Mouse (Mus musculus): ENCODE measurements around the gene Rc3h2. TPM values are rescaled to one million over a fixed set of nuclear protein-coding genes. Genes with fewer than 3 reads are reported as not detected.

The Rc3h2 gene
- total and polyA plus RNA-seq, 3 experiments, result 5.7 to 7.9 (median 6.2) TPM

DNA sequence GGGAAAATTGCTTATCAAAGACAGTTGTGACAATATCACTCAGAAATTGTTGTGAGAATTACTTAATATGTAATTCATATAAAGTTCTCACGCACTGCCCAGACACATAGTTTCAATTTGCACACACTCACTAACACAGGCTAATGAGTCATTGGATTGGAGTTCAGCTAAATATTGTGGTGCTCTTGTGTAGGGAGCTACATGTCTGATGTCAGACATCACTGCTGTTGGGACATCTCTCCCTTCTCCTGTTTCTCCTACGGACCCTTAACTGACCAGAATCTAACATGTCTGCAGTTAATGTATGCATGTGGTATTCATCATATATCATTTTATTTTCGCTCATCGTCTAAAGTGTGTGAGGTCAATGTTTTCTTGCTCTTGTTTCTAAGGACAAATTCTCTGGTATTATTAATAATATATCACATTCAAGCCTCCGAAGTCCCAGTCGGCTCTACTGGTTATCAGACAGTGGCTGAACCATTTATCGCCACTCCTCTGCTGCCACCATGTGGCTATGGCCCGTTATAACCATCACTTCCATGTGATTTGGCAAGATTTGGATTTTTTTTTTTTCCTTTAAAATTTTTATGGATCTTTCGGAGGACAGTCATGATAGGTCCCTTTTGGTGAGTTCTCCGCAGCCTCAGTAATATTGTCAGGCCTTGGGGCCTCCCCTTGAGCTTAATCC lies 84.1 kb downstream of the Rc3h2 start:
- no peaks in the 10 kb centered on the region for H3K36me3 ChIP-seq (replicated peaks in 1 of 2; ENCODE audit: control insufficient read depth in 1 of 2, insufficient read depth in 1 of 2, low read length in 1 of 2)
- H3K79me2 ChIP-seq (replicated peaks; ENCODE audit: control insufficient read depth, extremely low read depth, insufficient read depth, poor library complexity, severe bottlenecking), result no peaks in the 10 kb centered on the region
- dilution Hi-C loops (cut with MboI; ENCODE audit: extremely low pct_ligation_motif_present, extremely low pct_unique_long_range_greater_than_20kb, low sequenced_read_pairs), result no loop called here
- in situ Hi-C loops (cut with MboI; ENCODE audit: low pct_ligation_motif_present, low pct_unique_long_range_greater_than_20kb, low sequenced_read_pairs), result loop anchor here (25.0 kb wide), 2 partner anchors 601 to 1326 kb away; partner anchors contain the start of gene Olfr347
- peak; percentile 46 for DNase-seq (ENCODE audit: extremely low read depth)
- peaks cover 34% of the 10 kb centered on the region for H3K27me3 ChIP-seq (replicated peaks)
- peak overlapping the region; percentile 94 for H3K4me2 ChIP-seq (ENCODE audit: insufficient read depth, low read depth, poor library complexity, severe bottlenecking)
- TF ChIP-seq CTCF (conservative IDR thresholded peaks at IDR 0.05 in 1 of 2, IDR thresholded peaks at IDR 0.05 in 1 of 2; ENCODE audit: low read depth in 2 of 2, low read length in 2 of 2) (peak; percentile 50 to 82), SMC3 (IDR thresholded peaks at IDR 0.05; ENCODE audit: low read depth, low read length) (peak; percentile 73), SIN3A (IDR thresholded peaks at IDR 0.05; ENCODE audit: low read length) (no peak), NELFE (IDR thresholded peaks at IDR 0.05; ENCODE audit: low read depth, low read length) (no peak), RAD21 (IDR thresholded peaks at IDR 0.05; ENCODE audit: low read depth, low read length) (peak; percentile 90), ZNF384 (IDR thresholded peaks at IDR 0.05; ENCODE audit: low read depth, low read length) (peak; percentile 47; the same call in 1 of the 2 replicates)
- no peaks in the 10 kb centered on the region for H3K9me3 ChIP-seq (replicated peaks; ENCODE audit: low read length)
- no peaks in the 10 kb centered on the region for H3K4me1 ChIP-seq (ENCODE audit: control insufficient read depth in 1 of 2, insufficient read depth in 2 of 2)
- H3K9ac ChIP-seq (ENCODE audit: insufficient read depth, low read depth), result no peak overlapping the region
- no peak overlapping the region for H3K27ac ChIP-seq (ENCODE audit: insufficient read depth, low read depth)
- H3K4me3 ChIP-seq (replicated peaks in 1 of 3; ENCODE audit: low read depth in 2 of 3, low read length in 2 of 3, poor library complexity in 1 of 3), result peak overlapping the region in 1 of 3 experiments; percentile 24

DNA sequence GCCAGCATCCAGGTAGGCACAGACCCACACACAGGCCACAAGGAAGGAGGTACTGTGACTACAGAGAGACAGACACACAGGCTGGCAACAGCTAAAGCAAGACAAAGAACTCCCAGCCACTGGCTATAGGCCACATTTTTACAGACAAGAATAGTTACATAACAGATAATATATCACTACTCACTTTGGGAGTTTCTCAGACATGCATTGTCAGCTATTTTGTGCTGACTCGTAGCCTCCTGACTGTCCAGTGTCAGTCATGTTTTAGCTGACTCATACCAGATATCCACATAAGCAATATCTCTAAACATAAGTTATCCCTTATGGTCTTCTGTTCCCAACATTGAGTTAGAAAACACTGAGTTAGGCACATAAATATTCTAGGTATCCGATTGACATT lies 89.4 kb downstream of the Rc3h2 start:
- no peak for DNase-seq (ENCODE audit: extremely low read depth)
- Histone ChIP-seq H3K79me2 (replicated peaks; ENCODE audit: control insufficient read depth, extremely low read depth, insufficient read depth, poor library complexity, severe bottlenecking) (no peaks in the 10 kb centered on the region), H3K9ac (ENCODE audit: insufficient read depth, low read depth) (no peak overlapping the region), H3K27ac (ENCODE audit: insufficient read depth, low read depth) (no peak overlapping the region), H3K4me3 (replicated peaks in 1 of 3; ENCODE audit: low read depth in 2 of 3, low read length in 2 of 3, poor library complexity in 1 of 3) (no peak overlapping the region), H3K4me2 (ENCODE audit: insufficient read depth, low read depth, poor library complexity, severe bottlenecking) (no peak overlapping the region), H3K4me1 (ENCODE audit: control insufficient read depth in 1 of 2, insufficient read depth in 2 of 2) (no peaks in the 10 kb centered on the region), H3K9me3 (replicated peaks; ENCODE audit: low read length) (no peaks in the 10 kb centered on the region), H3K27me3 (replicated peaks) (peaks cover 65% of the 10 kb centered on the region), H3K36me3 (replicated peaks in 1 of 2; ENCODE audit: control insufficient read depth in 1 of 2, insufficient read depth in 1 of 2, low read length in 1 of 2) (no peaks in the 10 kb centered on the region)
- in situ Hi-C loops (cut with MboI; ENCODE audit: low pct_ligation_motif_present, low pct_unique_long_range_greater_than_20kb, low sequenced_read_pairs), result loop anchor here (25.0 kb wide), 2 partner anchors 596 to 1321 kb away; partner anchors contain the start of gene Olfr347
- dilution Hi-C loops (cut with MboI; ENCODE audit: extremely low pct_ligation_motif_present, extremely low pct_unique_long_range_greater_than_20kb, low sequenced_read_pairs), result no loop called here
- TF ChIP-seq IRF4 (IDR thresholded peaks at IDR 0.05; ENCODE audit: low read depth, low read length) (no peak), JUN (IDR thresholded peaks at IDR 0.05; ENCODE audit: insufficient read depth, low read depth, low read length) (no peak), MAFK (IDR thresholded peaks at IDR 0.05; ENCODE audit: insufficient replicate concordance, low read length) (peak; percentile 33; the same call in 1 of the 2 replicates)

DNA sequence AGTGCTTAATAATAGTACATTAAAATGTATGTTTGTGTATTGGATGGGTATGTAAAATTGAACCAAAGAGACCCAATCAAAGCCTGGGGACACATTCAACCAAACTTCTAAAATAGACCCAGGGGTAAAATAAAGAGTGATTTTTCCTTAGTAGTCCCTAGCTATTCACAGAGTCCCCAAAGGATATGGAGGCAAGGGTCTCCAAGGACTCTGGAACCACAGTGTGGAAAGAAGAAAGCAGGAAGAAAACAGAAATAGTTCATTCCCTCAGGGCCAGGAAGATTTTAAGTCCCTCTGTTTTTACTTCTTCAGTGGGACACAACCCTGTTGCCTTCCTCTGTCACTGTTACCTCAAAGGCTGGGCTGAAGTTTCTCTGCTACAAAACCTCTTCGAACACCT lies 96.5 kb downstream of the Rc3h2 start, which contains the start of gene Olfr368:
Olfr368 (plus strand) TSS at position 301 of the 400 bp plus-strand sequence.
- Histone ChIP-seq H3K4me2 (ENCODE audit: insufficient read depth, low read depth, poor library complexity, severe bottlenecking) (no peak within 1 kb of the TSS), H3K4me1 (ENCODE audit: control insufficient read depth in 1 of 2, insufficient read depth in 2 of 2) (no peaks in the 10 kb centered on the region), H3K9ac (ENCODE audit: insufficient read depth, low read depth) (no peak within 1 kb of the TSS), H3K4me3 (replicated peaks in 1 of 3; ENCODE audit: low read depth in 2 of 3, low read length in 2 of 3, poor library complexity in 1 of 3) (no peak within 1 kb of the TSS), H3K27ac (ENCODE audit: insufficient read depth, low read depth) (no peak within 1 kb of the TSS), H3K27me3 (replicated peaks) (peaks cover 51% of the 10 kb centered on the region), H3K36me3 (replicated peaks in 1 of 2; ENCODE audit: control insufficient read depth in 1 of 2, insufficient read depth in 1 of 2, low read length in 1 of 2) (no peaks in the 10 kb centered on the region), H3K9me3 (replicated peaks; ENCODE audit: low read length) (no peaks in the 10 kb centered on the region), H3K79me2 (replicated peaks; ENCODE audit: control insufficient read depth, extremely low read depth, insufficient read depth, poor library complexity, severe bottlenecking) (no peaks in the 10 kb centered on the region)
- TF ChIP-seq USF1 (IDR thresholded peaks at IDR 0.05; ENCODE audit: low read depth, low read length) (no peak), TBP (conservative IDR thresholded peaks at IDR 0.05; ENCODE audit: low read depth, low read length) (no peak), MAZ (IDR thresholded peaks at IDR 0.05; ENCODE audit: low read depth, low read length) (no peak), NRF1 (IDR thresholded peaks at IDR 0.05; ENCODE audit: low read depth, low read length) (no peak), TCF12 (IDR thresholded peaks at IDR 0.05; ENCODE audit: low read depth, low read length) (no peak)
- in situ Hi-C loops (cut with MboI; ENCODE audit: low pct_ligation_motif_present, low pct_unique_long_range_greater_than_20kb, low sequenced_read_pairs) (loop anchor here (25.0 kb wide), 2 partner anchors 589 to 1314 kb away; partner anchors contain the start of gene Olfr347), dilution Hi-C loops (cut with MboI; ENCODE audit: extremely low pct_ligation_motif_present, extremely low pct_unique_long_range_greater_than_20kb, low sequenced_read_pairs) (no loop called here)
- DNase-seq (ENCODE audit: extremely low read depth), result no peak

Data from CH12.LX (cell line).